Mouse (Mus musculus): Measurements from ENCODE around the gene Alg2.

Alg2 gene

DNA sequence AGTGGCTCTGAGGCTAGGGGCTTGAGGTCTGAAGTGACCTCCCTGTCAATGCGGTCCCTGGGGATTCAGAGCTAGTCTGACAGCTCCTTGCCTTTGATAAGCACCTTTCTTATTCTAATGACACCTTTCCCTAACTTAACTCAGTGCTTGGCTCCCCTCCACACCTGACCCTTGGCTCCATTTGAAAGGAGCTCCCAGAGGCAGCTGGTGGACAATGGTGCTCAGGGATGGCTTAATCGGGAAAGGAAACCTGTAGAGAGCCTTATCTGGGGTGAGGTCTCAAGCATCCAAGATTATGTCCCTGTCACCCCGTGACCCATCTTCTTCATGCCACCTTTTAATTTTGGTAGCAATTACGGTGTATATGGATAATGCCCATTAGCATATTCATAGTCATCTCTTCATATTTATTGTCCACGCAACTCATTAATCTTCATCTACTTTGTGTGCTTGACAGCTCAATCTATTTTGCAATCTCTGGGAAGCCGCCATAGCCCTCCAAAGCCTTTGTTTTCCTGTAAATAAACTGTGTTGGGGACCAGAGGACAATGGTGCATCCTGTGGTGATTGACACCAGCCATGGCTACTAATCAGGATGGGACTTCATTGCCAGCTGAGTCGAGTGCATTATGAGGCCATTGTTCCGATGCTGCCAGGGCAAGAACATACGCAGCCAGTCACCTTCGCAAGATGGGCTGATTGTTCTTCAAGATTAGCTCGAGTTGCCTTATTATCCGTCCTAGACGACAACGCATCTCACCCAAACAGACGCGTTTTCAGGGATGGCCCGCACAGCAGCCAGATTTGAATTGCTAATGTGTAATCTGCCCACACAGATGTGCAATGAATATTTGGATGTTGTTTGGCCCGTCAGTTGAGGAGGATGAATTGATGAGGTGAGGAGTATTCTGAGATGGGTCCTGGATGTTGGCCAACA is 24.3 kb downstream of the Alg2 start:
- no peak for DNase-seq (ENCODE audit: extremely low spot score)

DNA sequence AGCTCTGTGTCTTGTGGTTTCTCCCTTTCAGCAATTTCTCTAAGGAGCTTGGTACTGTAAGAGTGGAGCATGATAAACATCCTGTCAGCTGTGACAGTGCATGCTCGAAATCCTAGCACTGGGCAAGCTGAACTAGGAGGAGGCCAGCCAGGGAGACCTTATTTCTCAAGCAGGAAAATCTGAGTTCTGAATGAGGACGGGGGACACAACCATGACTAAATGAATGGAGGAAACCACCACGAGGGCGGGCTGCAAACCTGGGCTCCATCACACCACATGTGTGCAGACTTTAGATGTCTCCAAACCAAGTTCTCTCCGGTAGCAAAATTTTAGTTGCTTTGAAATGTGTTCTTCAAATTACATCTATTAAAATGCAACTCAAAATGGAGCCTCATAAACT is 25.0 kb downstream of the Alg2 start:
- DNase-seq (ENCODE audit: extremely low spot score), result no peak

DNA sequence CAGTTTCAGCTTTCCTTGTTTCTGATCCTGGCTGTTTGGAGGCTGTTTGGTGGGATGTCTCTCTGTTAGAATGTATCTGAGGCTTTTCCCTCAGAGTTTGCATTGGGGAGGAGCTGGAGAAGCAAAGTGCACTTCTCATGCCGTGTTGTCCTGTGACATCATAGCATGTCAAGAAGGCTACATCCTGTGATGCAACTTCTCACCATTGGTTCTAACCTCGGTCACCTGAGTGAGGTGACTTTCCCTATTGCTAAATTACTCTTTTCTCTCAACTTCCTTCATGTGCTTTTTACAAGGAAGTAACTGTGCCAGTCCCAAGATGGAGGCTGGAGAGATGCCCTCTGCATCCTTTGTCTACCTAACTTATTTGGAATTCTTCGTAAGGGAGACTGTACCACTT is 25.6 kb downstream of the Alg2 start:
- DNase-seq (ENCODE audit: extremely low spot score), result no peak

DNA sequence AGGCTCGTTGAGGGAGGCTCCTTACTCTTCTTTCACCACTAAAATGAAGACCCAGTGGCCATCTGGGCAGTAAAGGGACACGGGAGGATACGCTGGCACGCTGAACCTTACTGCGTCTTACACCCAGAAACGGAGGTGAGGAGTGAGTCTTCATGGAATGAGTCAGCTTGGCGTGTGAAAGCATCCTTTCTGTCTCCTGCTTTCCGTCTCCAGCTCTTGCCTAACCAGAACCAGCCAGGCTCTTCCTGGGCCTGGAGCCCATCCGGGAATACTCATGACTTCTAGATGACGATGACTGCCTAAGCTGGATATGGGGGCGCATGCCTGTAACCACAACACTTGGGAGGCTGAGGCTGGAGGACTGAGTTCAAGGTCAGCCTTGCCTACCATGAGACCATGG is 33.2 kb downstream of the Alg2 start:
- DNase-seq (ENCODE audit: extremely low spot score), result no peak

DNA sequence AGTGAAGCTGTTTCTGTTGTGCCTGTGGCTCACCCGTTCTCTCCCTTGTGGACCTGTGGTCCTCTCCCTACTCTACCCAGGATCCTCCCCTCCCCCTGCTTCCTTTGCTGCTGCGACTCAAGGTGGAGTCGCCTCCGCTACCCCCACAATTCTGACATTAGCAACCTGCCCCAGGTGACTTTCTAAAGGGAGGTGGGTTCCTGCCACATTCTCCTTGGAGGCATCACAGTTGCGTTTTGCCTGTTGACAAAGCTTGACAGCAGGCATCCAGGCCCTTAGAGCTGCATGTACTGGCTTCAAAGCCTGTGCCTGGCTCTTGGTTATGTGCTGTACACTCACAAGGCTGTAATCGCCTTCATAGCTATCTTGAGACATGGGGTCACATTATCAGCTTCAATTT is 35.2 kb downstream of the Alg2 start:
- DNase-seq (ENCODE audit: extremely low spot score), result no peak

DNA sequence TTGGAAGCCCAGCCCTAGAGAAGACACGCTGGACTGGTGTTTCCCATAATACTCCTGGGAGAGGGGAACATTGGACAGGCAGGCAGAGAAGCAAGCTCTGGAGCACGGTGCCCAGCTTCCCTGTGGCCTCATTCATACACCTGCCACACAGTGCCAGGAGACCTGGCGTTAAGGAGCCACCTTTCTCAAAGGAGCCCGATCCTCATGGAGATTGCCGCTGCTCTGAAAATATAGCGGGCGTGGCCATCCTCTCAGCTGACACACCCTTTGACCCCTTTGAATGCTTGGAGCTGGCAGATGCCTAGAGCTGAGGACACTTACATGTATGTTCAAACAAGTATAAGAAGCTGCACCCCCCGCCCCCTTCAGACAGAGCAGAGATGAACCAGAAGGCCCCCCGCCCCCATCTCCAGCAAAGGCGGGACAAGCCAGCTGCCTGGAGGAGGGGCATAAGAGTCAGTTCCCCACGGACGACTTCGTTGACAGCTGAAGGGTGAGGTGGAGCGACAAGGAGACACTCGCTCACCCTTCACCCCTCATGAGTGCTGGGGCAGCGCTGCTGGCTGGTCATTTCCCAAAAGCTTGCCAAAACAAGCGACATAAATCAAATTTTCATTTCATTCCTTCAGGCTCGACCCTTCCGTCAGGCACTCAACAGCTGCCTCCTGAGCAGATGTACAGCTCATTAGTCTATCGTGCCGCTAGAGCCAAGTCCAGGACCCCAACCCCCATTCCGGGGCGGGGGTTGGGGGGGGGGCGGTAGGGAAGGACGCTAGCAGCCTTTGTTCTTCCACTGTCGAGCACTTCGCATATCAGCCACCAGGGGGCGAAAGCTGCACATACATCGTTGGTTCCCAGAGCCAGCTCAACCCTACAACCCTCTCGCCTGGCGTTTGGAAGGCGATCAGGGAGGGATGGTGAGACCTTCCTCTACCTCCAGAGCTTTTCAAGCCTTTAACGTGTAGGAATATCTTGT is 36.5 kb downstream of the Alg2 start:
- peak; percentile 89 for DNase-seq (ENCODE audit: extremely low spot score)

DNA sequence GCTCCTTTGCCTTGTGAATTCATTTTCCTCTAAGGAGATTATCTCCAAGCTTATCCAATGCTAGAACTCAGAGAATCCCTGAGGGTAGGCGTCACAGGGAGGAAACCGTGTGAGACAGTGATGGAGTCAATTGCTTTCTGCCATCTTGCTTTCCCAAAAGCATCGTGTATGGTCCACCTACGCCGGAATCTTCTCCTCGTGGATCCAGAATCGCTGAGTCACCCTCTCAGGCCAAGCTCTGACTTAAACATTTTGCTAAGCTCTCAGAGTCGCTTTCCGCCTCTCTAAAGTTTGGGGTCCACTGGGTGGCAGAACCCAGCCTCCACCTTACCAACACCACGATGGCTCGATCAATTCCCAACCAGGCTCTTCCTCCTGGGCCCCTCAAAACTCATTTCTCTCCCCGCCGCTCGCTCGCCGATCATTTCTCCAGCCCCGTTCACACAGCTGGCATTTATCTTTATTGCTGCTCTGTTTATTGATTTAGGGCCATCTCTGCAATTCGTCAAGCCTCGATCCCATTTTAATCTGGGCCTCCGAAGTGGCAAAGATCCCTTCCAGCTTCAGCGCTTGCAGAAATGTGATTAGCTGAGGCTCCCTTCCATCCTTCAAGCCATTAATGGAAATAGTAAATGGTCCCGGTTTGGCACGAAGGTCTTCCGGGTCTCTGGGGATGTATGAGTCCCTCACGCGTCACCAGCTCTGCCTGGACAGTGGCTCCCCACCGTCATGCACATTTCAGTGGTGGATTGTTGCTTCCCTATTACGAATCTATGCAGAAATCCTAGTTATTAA is 38.4 kb downstream of the Alg2 start:
- no peak for DNase-seq (ENCODE audit: extremely low spot score)

DNA sequence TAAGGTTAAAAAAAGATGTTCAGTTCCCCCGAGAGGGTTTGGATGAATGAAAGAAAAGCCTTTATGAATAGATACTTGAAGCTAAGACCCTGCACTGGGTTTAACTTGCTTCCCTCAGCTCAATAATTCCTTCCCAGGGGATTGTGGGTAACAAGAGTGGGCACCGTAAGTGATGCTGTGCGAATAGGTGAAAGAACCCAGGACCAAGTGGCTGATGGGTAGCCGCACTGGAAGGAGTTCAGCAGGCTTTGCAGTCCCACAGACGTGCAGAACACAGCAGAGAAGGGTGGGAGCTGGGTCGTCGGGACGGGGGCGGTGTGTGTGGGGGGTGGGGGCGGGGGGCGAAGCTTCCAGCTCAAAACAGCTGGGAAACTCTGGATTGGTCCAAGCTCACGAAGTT is 39.0 kb downstream of the Alg2 start:
- no peak for DNase-seq (ENCODE audit: extremely low spot score)

DNA sequence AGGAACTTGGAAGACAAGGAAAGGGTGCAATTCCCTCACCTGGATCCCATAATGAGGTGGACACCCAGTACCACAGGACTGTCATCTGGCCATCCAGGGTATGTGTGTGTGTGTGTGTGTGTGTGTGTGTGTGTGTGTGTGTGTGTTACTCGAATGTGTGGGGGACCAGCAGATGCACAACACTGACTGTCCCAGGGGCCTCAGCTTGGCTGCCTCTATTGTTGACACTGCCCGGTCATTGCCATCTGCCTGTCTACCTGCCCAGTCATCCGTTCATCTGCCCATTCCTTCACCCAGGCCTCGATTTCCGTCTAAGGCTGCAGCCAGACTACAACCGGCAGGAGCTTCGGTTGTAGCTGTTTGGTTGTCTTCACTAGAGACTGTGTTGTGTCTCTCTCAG is 41.4 kb downstream of the Alg2 start:
- DNase-seq (ENCODE audit: extremely low spot score), result no peak

DNA sequence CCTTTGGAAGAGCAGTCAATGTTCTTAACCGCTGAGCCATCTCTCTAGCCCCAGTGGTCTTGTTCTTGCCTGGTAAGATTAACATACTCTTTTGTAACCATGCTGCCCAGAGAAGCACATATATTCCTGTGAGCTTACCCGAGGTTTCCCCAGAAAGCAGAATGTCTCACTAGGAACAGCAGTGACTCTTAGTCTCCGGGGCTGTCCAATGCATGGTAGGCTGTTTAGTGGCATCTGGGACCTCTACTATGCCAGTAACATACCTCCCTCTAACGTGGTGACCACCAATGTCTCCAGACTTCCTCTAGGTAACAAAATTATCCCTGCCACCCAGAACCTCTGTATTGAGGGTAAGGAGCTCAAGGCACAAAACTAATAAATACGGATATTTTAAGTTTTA is 43.1 kb downstream of the Alg2 start:
- no peak for DNase-seq (ENCODE audit: extremely low spot score)

DNA sequence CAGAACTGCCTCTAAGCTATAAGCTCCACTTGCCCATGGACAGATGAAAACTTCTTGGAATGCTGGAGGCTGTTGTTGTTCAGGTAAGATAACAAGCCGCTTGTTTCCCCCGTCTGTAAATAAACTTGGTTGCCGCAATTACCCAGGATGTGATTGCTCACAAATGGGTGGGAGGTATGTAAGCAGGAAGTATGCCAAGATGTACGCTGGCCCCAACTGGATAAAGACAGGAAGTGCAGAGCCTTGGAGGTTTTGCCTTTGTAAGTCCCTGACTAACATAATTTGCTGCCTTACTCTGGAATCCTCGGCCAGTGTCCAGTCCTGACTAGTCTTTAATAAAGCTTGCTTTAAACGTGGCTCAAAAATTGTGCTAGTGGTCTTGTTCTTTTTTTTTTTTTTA is 43.6 kb downstream of the Alg2 start:
- DNase-seq (ENCODE audit: extremely low spot score), result no peak

DNA sequence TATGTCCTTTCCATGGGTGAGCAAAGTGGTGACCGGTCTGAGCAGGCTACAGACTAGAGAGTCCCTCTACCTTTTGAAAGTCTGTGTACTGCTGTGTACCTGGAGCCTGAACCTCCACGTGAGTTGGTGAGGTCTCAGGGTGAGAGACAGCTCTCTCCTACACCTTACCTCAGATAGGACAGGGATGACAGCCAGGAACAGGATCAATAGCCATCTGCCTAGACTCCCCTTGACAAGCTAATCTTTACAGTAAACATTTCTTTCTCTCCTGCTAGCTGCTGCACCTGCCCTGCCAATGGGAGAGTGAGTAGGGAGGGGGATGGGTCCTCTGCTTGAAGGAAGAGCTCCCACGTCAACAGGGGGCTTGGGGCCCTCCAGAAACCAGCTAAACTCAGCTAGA is 46.5 kb downstream of the Alg2 start:
- DNase-seq (ENCODE audit: extremely low spot score), result no peak

DNA sequence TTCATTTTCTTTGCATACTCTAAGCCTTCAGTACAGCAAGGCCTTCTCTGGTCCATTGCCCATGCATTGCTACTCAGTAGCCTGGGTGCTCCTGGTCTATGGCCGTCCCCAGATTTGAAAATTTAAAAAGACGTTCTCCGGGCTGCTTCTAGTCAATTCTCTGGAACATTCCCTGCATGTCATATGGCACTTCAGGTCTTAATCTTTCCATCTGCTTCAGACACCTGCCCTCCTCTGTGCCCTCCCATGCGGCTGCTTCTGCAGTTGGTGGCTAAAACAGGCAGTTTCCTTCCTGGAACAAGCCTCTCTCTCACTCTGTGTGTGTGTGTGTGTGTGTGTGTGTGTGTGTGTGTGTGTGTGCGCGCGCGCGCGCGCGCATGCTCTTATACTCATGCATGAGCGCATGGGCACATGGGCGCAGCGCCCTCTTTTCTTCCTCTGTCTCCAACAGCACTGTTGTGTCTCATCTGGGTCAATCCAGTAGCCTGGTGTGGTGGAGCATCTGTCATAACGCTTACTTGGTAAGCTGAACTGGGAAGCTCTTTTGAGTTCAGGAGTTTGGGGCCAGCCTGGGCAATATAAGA is 48.8 kb downstream of the Alg2 start:
- no peak for DNase-seq (ENCODE audit: extremely low spot score)

DNA sequence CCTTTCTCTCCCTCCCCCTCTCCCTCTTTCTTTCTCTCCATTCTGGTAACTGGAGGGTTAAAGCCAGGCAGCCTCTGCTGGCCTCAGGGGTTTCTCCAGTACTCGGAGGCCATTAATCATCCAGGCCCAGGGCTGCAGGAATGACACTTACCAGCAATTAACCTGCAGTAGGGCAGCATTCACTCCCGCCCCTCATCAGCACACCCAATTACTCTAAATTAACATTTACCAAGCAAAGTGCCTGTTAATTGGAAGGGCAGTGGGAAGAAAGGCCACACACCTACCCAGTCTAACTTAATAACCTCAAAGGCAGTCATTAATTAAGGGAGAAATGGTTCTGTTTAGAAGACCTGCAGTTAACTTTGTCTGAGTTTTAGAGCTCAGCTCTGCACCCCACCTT is 49.8 kb downstream of the Alg2 start:
- no peak for DNase-seq (ENCODE audit: extremely low spot score)

DNA sequence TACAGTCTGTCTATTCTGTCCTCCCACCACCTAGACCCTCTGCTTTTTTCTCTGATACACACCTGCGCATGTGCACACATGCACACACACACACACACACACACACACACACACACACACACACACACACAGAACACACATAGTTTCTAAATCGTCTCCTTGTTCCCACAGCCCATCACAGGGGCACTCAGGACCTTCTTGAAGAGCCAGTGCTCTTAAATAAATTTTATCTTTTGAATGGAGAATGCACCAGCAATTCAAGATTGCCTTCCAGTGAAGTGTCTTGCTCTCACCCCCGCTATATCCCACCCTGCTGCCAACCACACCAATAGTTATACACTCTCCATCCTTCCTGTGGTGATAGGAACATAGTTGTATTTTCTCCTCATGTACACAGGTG is 51.2 kb downstream of the Alg2 start:
- no peak for DNase-seq (ENCODE audit: extremely low spot score)

DNA sequence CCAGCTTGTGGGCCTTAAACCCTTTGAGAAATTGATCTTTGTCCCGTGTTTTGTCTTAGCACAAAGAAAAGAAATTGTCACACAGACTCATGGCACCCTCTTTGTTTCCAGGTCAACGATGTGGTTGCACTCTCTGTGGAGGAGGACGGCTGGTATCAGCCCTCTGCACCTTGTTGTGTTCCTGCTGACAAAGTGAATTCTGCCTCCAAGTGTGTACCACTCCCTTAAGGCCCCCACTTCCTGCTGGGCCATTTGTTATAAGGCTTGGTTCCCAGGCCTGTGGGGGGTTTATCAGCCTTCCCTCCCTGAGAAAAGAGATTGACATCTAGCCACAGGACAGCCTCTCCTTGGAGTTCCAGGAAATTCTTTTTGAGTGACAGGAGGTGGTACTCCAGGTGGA is 51.9 kb downstream of the Alg2 start:
- DNase-seq (ENCODE audit: extremely low spot score), result no peak

DNA sequence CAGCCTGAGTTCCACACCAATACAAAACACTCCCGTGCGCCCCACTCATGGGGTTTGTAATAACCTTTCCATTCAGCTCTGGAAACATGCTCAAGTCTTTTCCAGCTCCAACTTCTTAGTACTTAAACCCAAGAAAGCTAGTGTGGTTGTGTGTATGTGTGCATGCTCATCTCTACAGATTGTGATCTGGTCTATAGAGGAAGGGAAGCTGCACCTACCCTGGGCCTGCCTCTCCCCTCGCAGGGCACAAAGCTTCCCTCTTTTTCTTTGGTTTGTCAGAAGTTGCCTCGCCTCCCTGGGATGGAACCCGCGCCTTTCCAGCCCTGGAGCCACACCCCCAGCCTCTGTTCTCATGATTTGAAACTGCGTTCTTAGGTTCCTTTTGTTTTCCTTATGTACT is 53.9 kb downstream of the Alg2 start:
- no peak for DNase-seq (ENCODE audit: extremely low spot score)

DNA sequence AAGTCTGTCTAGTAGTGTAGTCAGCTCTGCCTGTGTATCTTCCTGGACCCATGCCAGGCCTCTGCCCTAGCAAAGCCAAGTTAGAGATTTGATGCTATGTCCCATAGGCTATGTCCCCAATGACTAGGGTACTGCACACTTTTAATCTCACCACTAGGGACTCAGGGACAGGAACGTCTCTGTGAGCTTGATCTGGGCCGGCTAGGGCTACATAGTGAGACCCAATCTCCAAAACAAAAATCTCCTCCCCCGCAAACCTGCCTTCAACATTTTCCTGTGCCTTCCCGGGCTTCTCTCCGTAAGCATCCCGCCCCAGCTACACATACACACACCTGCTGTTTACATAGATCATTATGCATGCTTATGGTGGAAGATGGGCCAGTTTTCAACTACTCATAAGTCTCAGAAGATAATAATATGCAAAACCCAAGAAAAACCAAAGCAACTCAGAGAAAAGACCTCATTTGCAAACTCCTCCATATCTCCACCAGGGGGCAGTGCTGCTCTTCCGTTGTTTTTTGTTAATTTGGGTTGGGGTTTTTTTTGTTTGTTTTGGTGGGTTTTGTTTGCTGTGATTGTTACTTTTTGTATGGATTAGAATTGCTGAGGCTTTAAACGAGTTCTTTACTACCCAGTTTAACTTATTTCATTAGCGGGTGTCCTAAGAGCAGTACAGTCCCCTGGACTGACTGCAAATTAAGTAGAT is 54.7 kb downstream of the Alg2 start:
- DNase-seq (ENCODE audit: extremely low spot score), result peak; percentile 36

DNA sequence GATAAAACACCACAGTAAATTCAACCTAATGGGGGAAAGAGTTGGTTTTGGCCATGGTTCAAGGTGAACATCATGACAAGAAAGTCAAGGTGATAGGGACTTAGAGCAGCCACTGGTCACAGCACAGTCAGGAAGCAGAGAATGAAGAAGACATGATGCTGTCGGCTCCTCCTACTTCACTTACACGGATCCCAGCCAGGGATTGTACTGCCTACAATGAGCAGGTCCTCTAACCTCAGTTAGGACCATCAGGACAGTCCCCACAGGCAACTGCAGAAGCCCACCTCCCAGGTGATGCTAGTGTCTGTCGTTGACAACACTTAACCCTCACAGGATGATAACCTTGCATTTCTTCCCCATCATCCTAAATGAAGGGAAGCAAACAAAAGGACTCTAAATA is 56.3 kb downstream of the Alg2 start:
- DNase-seq (ENCODE audit: extremely low spot score), result no peak
